ENCODE assay signal across 19 mouse cellular contexts in the genomic region with DNA sequence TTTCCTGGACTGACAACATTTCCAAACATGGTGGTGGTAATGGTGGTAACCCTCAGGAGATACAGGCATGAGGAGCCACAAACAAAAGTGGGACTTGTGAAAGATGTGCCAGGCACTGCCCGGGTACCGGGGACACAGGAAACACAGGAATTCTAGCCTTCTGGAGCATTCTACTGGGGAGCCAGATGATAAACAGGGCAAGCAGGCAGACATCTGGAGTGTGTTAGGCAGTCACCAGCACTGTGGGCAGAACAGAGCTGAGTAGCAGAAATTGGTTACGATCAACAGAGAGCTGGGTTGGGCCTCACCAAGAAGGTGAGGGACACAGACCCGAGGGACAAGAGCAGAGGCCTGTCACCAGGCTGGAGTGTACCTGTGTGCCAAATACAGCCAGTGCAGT. TPM values are rescaled to one million over a fixed set of nuclear protein-coding genes. Genes with fewer than 3 reads are reported as not detected.
DNase-seq lines count a peak whose midpoint lies in the region; ATAC-seq and TF ChIP-seq lines count a peak whose summit lies in the region.
"Had no signal": no experiment of that assay in that cellular context is flagged by ENCODE, and none has a peak within 500 bp of the region (broad histone marks: within the 10 kb centered on the region; RNA-seq: fewer than 3 reads in every experiment).

No protein-coding gene starts in this region.

- peaks cover 13% of the 10 kb centered on the region for H3K4me1 ChIP-seq in heart, embryonic 15.5 days (replicated peaks)
- no peaks in the 10 kb centered on the region for H3K4me1 ChIP-seq in stomach, postnatal 0 days (replicated peaks; ENCODE audit: control insufficient read depth, insufficient read depth)

- TF ChIP-seq CTCF in stomach, postnatal 0 days (IDR thresholded peaks at IDR 0.05; ENCODE audit: low read depth), result no peak

- no peak for TF ChIP-seq EP300 in stomach, postnatal 0 days (optimal IDR thresholded peaks at IDR 0.05)

- no peaks in the 10 kb centered on the region for H3K36me3 ChIP-seq in heart, embryonic 15.5 days
- no peaks in the 10 kb centered on the region for H3K36me3 ChIP-seq in stomach, postnatal 0 days (ENCODE audit: control insufficient read depth, insufficient read depth, low read length)
- H3K36me3 ChIP-seq: neural tube, embryonic 13.5 days had no signal

- no peak overlapping the region for H3K4me3 ChIP-seq in heart, embryonic 15.5 days
- no peak overlapping the region for H3K4me3 ChIP-seq in stomach, postnatal 0 days (ENCODE audit: low read depth, low read length)
- H3K4me3 ChIP-seq: hindbrain, embryonic 13.5 days; intestine, embryonic 15.5 days; neural tube, embryonic 13.5 days had no signal

- no peaks in the 10 kb centered on the region for H3K9me3 ChIP-seq in heart, embryonic 15.5 days (replicated peaks)
- no peaks in the 10 kb centered on the region for H3K9me3 ChIP-seq in stomach, postnatal 0 days (ENCODE audit: control insufficient read depth, low read length)
- H3K9me3 ChIP-seq: hindbrain, embryonic 13.5 days; intestine, embryonic 15.5 days; neural tube, embryonic 13.5 days had no signal

- peak; percentile 51 for DNase-seq in embryo, embryonic 10 days (ENCODE audit: low spot score)
- no peak for DNase-seq in embryo, embryonic 9.5 days (ENCODE audit: extremely low spot score)
- no peak for DNase-seq in heart, postnatal 36 days
- DNase-seq in forelimb bud, embryonic 11.5 days (ENCODE audit: low read depth, low spot score), result peak; percentile 62
- DNase-seq in stomach, postnatal 0 days (ENCODE audit: low spot score), result no peak
- DNase-seq in spleen, postnatal 14 days (ENCODE audit: low spot score in 2 of 2), result no peak
- DNase-seq in layer of hippocampus, adult 18-20 months (ENCODE audit: low spot score in 2 of 2), result no peak
- DNase-seq: adrenal gland, adult 8-10 months; cerebellum, postnatal 10 days; kidney, postnatal 4 days; liver; liver, postnatal 0 days; lung, postnatal 14 days; thymus, postnatal 36 days had no signal

- H3K27ac ChIP-seq in heart, embryonic 15.5 days, result peak overlapping the region; percentile 18; the same call in 1 of the 2 replicates
- no peak overlapping the region for H3K27ac ChIP-seq in stomach, postnatal 0 days (replicated peaks)
- H3K27ac ChIP-seq: hindbrain, embryonic 13.5 days; intestine, embryonic 15.5 days; neural tube, embryonic 13.5 days had no signal

- intact Hi-C loops in heart, postnatal 36 days (cut with DNase I), result no loop called here

- WGBS in heart, embryonic 15.5 days, result 29% methylated on average over 4 of the region's 4 CpGs
- 41% methylated on average over 4 of the region's 4 CpGs for WGBS in stomach, postnatal 0 days

- ATAC-seq in heart, embryonic 15.5 days (replicated peaks; ENCODE audit: insufficient number of reproducible peaks, insufficient read depth, low FRiP score, low read depth), result no peak
- 0 out of 2 replicates have a peak, but pooled peaks have one; percentile 12 for ATAC-seq in stomach, postnatal 0 days (ENCODE audit: low FRiP score, low TSS enrichment)
- ATAC-seq: forebrain, embryonic 14.5 days; intestine, embryonic 15.5 days; liver, postnatal 0 days had no signal

- no peak overlapping the region for H3K9ac ChIP-seq in heart, embryonic 15.5 days
- no peak overlapping the region for H3K9ac ChIP-seq in stomach, postnatal 0 days (ENCODE audit: low read length)
- H3K9ac ChIP-seq: hindbrain, embryonic 13.5 days; intestine, embryonic 15.5 days; liver, postnatal 0 days; neural tube, embryonic 13.5 days had no signal

- H3K27me3 ChIP-seq in heart, embryonic 15.5 days, result no peaks in the 10 kb centered on the region
- no peaks in the 10 kb centered on the region for H3K27me3 ChIP-seq in stomach, postnatal 0 days (ENCODE audit: control insufficient read depth, insufficient read depth, low read length)
- H3K27me3 ChIP-seq: hindbrain, embryonic 13.5 days; intestine, embryonic 15.5 days; neural tube, embryonic 13.5 days had no signal

- no peak overlapping the region for H3K4me2 ChIP-seq in heart, embryonic 15.5 days
- H3K4me2 ChIP-seq in stomach, postnatal 0 days (replicated peaks; ENCODE audit: low read depth), result no peak overlapping the region
- H3K4me2 ChIP-seq: hindbrain, embryonic 13.5 days; intestine, embryonic 15.5 days; neural tube, embryonic 13.5 days had no signal

RNA-seq across cellular contexts. Expression of a gene that starts 34.7 kb away (rescaled TPM):
- 5.3 and 7.2 TPM in 2 replicates for polyA plus RNA-seq in heart, embryonic 15.5 days (2015; fragmentation: Nextera tagmentation; extraction: Ambion mirVana)
- total RNA-seq in heart, postnatal 36 days (2021), result 10 to 100 TPM; 47.7 to 59.2 TPM
- 3.7 and 4.3 TPM in 2 replicates for polyA plus RNA-seq in stomach, postnatal 0 days (2015; fragmentation: Nextera tagmentation; extraction: Ambion mirVana)
- 10 to 100 TPM; 33.4 to 35.4 TPM for total RNA-seq in layer of hippocampus, adult 18-20 months (2021)

RNA-seq across cellular contexts. Expression of a gene that starts 38.4 kb away (rescaled TPM):
- 29.0 and 36.1 TPM in 2 replicates for polyA plus RNA-seq in heart, embryonic 15.5 days (2015; fragmentation: Nextera tagmentation; extraction: Ambion mirVana)
- 10 to 100 TPM; 18.0 to 19.8 TPM for total RNA-seq in heart, postnatal 36 days (2021)
- 25.9 and 28.5 TPM in 2 replicates for polyA plus RNA-seq in stomach, postnatal 0 days (2015; fragmentation: Nextera tagmentation; extraction: Ambion mirVana)
- total RNA-seq in layer of hippocampus, adult 18-20 months (2021), result 10 to 100 TPM; 21.0 to 22.8 TPM

Comparison
In these comparisons a context has a peak if more than half of its experiments do, and no peak if none do; other contexts are left out.
1. DNase-seq: peak in embryo, embryonic 10 days (single experiment) and forelimb bud, embryonic 11.5 days (single experiment); none in embryo, embryonic 9.5 days (single experiment), heart, postnatal 36 days (0 of 2), stomach, postnatal 0 days (single experiment), spleen, postnatal 14 days (0 of 2) and layer of hippocampus, adult 18-20 months (0 of 2).